13 mouse cellular contexts compared by ENCODE assay signal in the genomic region with DNA sequence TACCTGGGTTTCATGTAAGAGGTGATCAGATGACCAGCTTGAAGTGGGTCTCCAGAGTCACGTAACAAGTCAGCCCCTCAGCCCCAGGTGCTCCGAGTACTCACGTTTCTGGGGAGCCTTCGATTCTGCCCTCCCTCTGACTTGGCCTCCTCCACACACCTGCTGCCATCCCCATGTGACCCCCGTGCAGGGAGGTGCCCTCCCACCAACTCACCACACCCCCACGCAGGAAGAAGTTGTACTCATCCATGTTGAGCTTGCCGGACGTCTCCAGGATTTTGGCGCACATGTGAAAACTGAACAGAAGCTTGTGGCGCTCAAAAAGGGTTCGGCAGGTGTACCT. TPM values are rescaled to one million over a fixed set of nuclear protein-coding genes. Genes with fewer than 3 reads are reported as not detected.
A peak's percentile ranks its signal among the peaks of the same experiment; 100 is the strongest.
DNase-seq lines count a peak whose midpoint lies in the region; ATAC-seq lines count a peak whose summit lies in the region.
"Had no signal": no experiment of that assay in that cellular context is flagged by ENCODE, and none has a peak within 500 bp of the region (broad histone marks: within the 10 kb centered on the region; RNA-seq: fewer than 3 reads in every experiment).

No protein-coding gene starts in this region.

- H3K9me3 ChIP-seq in hindbrain, embryonic 12.5 days (replicated peaks), result no peaks in the 10 kb centered on the region
- H3K9me3 ChIP-seq in hindbrain, embryonic 14.5 days (ENCODE audit: control insufficient read depth, low read length), result no peaks in the 10 kb centered on the region
- no peaks in the 10 kb centered on the region for H3K9me3 ChIP-seq in lung, embryonic 16.5 days (ENCODE audit: control insufficient read depth, low read length)
- H3K9me3 ChIP-seq in limb, embryonic 10.5 days (replicated peaks), result no peaks in the 10 kb centered on the region
- H3K9me3 ChIP-seq: heart, embryonic 10.5 days; kidney, embryonic 15.5 days; midbrain, embryonic 13.5 days had no signal

- H3K4me2 ChIP-seq in hindbrain, embryonic 12.5 days (replicated peaks), result no peak overlapping the region
- H3K4me2 ChIP-seq in hindbrain, embryonic 14.5 days (replicated peaks), result no peak overlapping the region
- peak overlapping the region; percentile 18; the same call in 1 of the 2 replicates for H3K4me2 ChIP-seq in lung, embryonic 16.5 days (ENCODE audit: low read depth, low read length)
- H3K4me2 ChIP-seq: midbrain, embryonic 13.5 days had no signal

- H3K36me3 ChIP-seq in hindbrain, embryonic 12.5 days, result no peaks in the 10 kb centered on the region
- H3K36me3 ChIP-seq in hindbrain, embryonic 14.5 days (replicated peaks; ENCODE audit: control insufficient read depth, insufficient read depth), result no peaks in the 10 kb centered on the region
- H3K36me3 ChIP-seq in lung, embryonic 16.5 days (ENCODE audit: control insufficient read depth, insufficient read depth, low read length), result no peaks in the 10 kb centered on the region
- H3K36me3 ChIP-seq in limb, embryonic 10.5 days, result no peaks in the 10 kb centered on the region
- H3K36me3 ChIP-seq: heart, embryonic 10.5 days; kidney, embryonic 15.5 days; midbrain, embryonic 13.5 days had no signal

- DNase-seq in cerebellum, adult 11 months, result peak; percentile 18
- DNase-seq in cerebellum, adult 9-10 months, result no peak
- no peak for DNase-seq in hindbrain, embryonic 14.5 days (ENCODE audit: low spot score)
- no peak for DNase-seq in lung, postnatal 14 days
- DNase-seq in limb, embryonic 10.5 days (ENCODE audit: low spot score), result no peak

- 70% methylated on average over 11 of the region's 11 CpGs for WGBS in hindbrain, embryonic 12.5 days
- WGBS in hindbrain, embryonic 14.5 days, result 70% methylated on average over 11 of the region's 11 CpGs
- WGBS in lung, embryonic 16.5 days, result 47% methylated on average over 11 of the region's 11 CpGs
- 79% methylated on average over 11 of the region's 11 CpGs for WGBS in limb, embryonic 10.5 days

- H3K4me3 ChIP-seq in hindbrain, embryonic 12.5 days, result no peak overlapping the region
- H3K4me3 ChIP-seq in hindbrain, embryonic 14.5 days (replicated peaks; ENCODE audit: low read length), result no peak overlapping the region
- no peak overlapping the region for H3K4me3 ChIP-seq in lung, embryonic 16.5 days (ENCODE audit: low read length)
- H3K4me3 ChIP-seq in limb, embryonic 10.5 days, result no peak overlapping the region
- H3K4me3 ChIP-seq: kidney, embryonic 15.5 days; layer of hippocampus, adult 2 months; midbrain, embryonic 13.5 days; myocyte had no signal

- peaks cover 3% of the 10 kb centered on the region; the same call in 1 of the 2 replicates for H3K4me1 ChIP-seq in hindbrain, embryonic 12.5 days
- no peaks in the 10 kb centered on the region for H3K4me1 ChIP-seq in hindbrain, embryonic 14.5 days (replicated peaks; ENCODE audit: control insufficient read depth, insufficient read depth, low read length)
- peaks cover 14% of the 10 kb centered on the region for H3K4me1 ChIP-seq in lung, embryonic 16.5 days (replicated peaks; ENCODE audit: control insufficient read depth, insufficient read depth, low read length)
- H3K4me1 ChIP-seq in limb, embryonic 10.5 days, result peaks cover 20% of the 10 kb centered on the region

- 0 out of 2 replicates have a peak, but pooled peaks have one; percentile 16 for ATAC-seq in hindbrain, embryonic 12.5 days (ENCODE audit: low FRiP score)
- ATAC-seq in hindbrain, embryonic 14.5 days (ENCODE audit: low FRiP score), result no peak
- ATAC-seq in lung, embryonic 16.5 days (ENCODE audit: low read depth), result peak; percentile 22; the same call in 1 of the 2 replicates
- ATAC-seq: Patski had no signal

- H3K27me3 ChIP-seq in hindbrain, embryonic 12.5 days, result no peaks in the 10 kb centered on the region
- no peaks in the 10 kb centered on the region for H3K27me3 ChIP-seq in hindbrain, embryonic 14.5 days (ENCODE audit: control insufficient read depth, insufficient read depth, low read length)
- H3K27me3 ChIP-seq in lung, embryonic 16.5 days (ENCODE audit: control insufficient read depth, insufficient read depth, low read depth, low read length), result no peaks in the 10 kb centered on the region
- H3K27me3 ChIP-seq in limb, embryonic 10.5 days (ENCODE audit: low read depth, poor library complexity, severe bottlenecking), result no peaks in the 10 kb centered on the region
- H3K27me3 ChIP-seq: kidney, embryonic 15.5 days; midbrain, embryonic 13.5 days had no signal

- no peak overlapping the region for H3K27ac ChIP-seq in hindbrain, embryonic 12.5 days
- no peak overlapping the region for H3K27ac ChIP-seq in hindbrain, embryonic 14.5 days
- H3K27ac ChIP-seq in lung, embryonic 16.5 days (ENCODE audit: low read length), result no peak overlapping the region
- 0 out of 2 replicates have a peak overlapping the region, but pooled peaks have one; percentile 28 for H3K27ac ChIP-seq in limb, embryonic 10.5 days
- H3K27ac ChIP-seq: heart, embryonic 10.5 days; kidney, embryonic 15.5 days; layer of hippocampus, adult 2 months; midbrain, embryonic 13.5 days had no signal

- H3K9ac ChIP-seq in hindbrain, embryonic 12.5 days, result no peak overlapping the region
- H3K9ac ChIP-seq in hindbrain, embryonic 14.5 days, result no peak overlapping the region
- no peak overlapping the region for H3K9ac ChIP-seq in lung, embryonic 16.5 days (ENCODE audit: low read length)
- H3K9ac ChIP-seq: kidney, embryonic 15.5 days; midbrain, embryonic 13.5 days had no signal

RNA-seq across cellular contexts. Expression of a gene that starts 19.1 kb away (rescaled TPM):
- 51.4 and 51.6 TPM in 2 replicates for polyA plus RNA-seq in hindbrain, embryonic 12.5 days (2016; fragmentation: Nextera tagmentation; extraction: Ambion mirVana)
- polyA plus RNA-seq in hindbrain, embryonic 14.5 days (2014; fragmentation: Nextera tagmentation; extraction: Ambion mirVana), result 26.8 and 33.0 TPM in 2 replicates
- polyA plus RNA-seq in lung, embryonic 16.5 days (2015; fragmentation: Nextera tagmentation; extraction: Ambion mirVana), result 25.2 and 26.0 TPM in 2 replicates
- polyA plus RNA-seq in limb, embryonic 10.5 days (2016; fragmentation: Nextera tagmentation; extraction: Ambion mirVana), result 36.6 and 40.8 TPM in 2 replicates

RNA-seq across cellular contexts. Expression of a gene that starts 34.6 kb away (rescaled TPM):
- polyA plus RNA-seq in hindbrain, embryonic 12.5 days (2016; fragmentation: Nextera tagmentation; extraction: Ambion mirVana), result 13.2 and 14.8 TPM in 2 replicates
- 5.4 and 7.7 TPM in 2 replicates for polyA plus RNA-seq in hindbrain, embryonic 14.5 days (2014; fragmentation: Nextera tagmentation; extraction: Ambion mirVana)
- polyA plus RNA-seq in lung, embryonic 16.5 days (2015; fragmentation: Nextera tagmentation; extraction: Ambion mirVana), result 54.7 and 57.4 TPM in 2 replicates
- polyA plus RNA-seq in limb, embryonic 10.5 days (2016; fragmentation: Nextera tagmentation; extraction: Ambion mirVana), result 23.0 and 24.7 TPM in 2 replicates

RNA-seq across cellular contexts. Expression of a gene that starts 37.2 kb away (rescaled TPM):
- 48.0 and 50.5 TPM in 2 replicates for polyA plus RNA-seq in hindbrain, embryonic 12.5 days (2016; fragmentation: Nextera tagmentation; extraction: Ambion mirVana)
- 23.9 and 26.7 TPM in 2 replicates for polyA plus RNA-seq in hindbrain, embryonic 14.5 days (2014; fragmentation: Nextera tagmentation; extraction: Ambion mirVana)
- polyA plus RNA-seq in lung, embryonic 16.5 days (2015; fragmentation: Nextera tagmentation; extraction: Ambion mirVana), result 32.3 and 32.6 TPM in 2 replicates
- 45.2 and 51.6 TPM in 2 replicates for polyA plus RNA-seq in limb, embryonic 10.5 days (2016; fragmentation: Nextera tagmentation; extraction: Ambion mirVana)

RNA-seq across cellular contexts. Expression of a gene that starts 37.3 kb away (rescaled TPM):
- 94.0 and 103 TPM in 2 replicates for polyA plus RNA-seq in hindbrain, embryonic 12.5 days (2016; fragmentation: Nextera tagmentation; extraction: Ambion mirVana)
- 117 and 130 TPM in 2 replicates for polyA plus RNA-seq in hindbrain, embryonic 14.5 days (2014; fragmentation: Nextera tagmentation; extraction: Ambion mirVana)
- polyA plus RNA-seq in lung, embryonic 16.5 days (2015; fragmentation: Nextera tagmentation; extraction: Ambion mirVana), result 158 and 165 TPM in 2 replicates
- polyA plus RNA-seq in limb, embryonic 10.5 days (2016; fragmentation: Nextera tagmentation; extraction: Ambion mirVana), result 140 and 151 TPM in 2 replicates
